Mouse (Mus musculus): ENCODE results near the gene Uri1.

Uri1 gene

DNA sequence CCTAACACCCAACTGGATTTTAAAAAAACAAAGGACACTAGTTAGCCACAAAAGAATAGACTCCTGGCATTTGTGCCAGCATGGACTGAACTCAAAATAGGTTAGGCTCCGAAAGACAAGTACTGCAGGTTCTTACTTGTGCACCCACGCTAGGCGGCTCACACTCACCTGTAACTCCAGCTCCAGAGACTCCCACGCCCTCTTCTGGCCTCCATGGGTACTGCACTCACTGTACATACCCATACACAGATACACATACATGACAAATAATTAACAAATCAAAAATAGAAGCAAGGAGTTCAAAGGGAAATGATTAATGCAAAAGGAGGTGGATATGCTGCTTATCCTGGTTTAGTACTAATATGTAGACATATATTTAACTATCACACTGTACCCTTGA, 100.4 kb downstream of the Uri1 start:
- DNase-seq (ENCODE audit: extremely low spot score, low read depth, low spot score): no peak

DNA sequence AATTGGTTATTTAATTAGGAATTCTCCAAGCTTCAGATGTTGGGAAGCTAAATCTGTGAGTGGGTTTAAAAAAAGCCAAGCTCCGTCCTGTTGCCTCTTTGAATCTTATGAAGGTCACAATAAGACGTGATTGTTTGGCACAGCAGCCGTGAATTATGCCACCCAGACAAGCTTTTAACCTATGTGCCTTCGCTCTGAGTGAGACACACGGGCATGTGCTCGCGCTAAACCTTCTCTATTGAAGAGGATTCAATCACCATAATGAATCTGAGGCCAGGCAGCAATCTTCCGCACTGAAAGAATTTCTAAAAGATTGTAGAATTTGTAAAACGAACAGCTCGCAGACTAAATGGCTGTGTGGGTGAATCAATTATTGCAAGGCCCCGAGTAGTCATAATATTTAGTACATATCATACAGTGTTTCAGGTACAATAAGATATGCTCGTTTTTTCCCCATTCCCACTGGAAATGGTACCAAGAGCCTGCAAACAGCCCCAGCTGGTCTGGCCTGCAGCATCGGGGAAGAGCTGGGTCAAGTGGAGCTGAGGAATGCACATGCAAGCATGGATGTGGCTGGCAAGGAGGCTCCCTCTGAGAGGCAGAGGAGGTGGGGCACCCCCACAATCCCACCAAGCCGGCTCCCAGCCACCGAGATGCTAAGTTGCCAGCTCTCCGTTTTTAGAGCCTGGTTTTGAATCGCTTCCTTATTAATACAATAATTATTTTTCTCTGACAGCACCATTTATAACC, 101.5 kb downstream of the Uri1 start:
- DNase-seq (ENCODE audit: extremely low spot score, low read depth, low spot score): no peak

- DNase-seq (ENCODE audit: extremely low spot score, low read depth, low spot score): no peak
Observed at GRCm38 (mm10) chr7:37918926-37919325, 104.4 kb downstream of the Uri1 start.

DNA sequence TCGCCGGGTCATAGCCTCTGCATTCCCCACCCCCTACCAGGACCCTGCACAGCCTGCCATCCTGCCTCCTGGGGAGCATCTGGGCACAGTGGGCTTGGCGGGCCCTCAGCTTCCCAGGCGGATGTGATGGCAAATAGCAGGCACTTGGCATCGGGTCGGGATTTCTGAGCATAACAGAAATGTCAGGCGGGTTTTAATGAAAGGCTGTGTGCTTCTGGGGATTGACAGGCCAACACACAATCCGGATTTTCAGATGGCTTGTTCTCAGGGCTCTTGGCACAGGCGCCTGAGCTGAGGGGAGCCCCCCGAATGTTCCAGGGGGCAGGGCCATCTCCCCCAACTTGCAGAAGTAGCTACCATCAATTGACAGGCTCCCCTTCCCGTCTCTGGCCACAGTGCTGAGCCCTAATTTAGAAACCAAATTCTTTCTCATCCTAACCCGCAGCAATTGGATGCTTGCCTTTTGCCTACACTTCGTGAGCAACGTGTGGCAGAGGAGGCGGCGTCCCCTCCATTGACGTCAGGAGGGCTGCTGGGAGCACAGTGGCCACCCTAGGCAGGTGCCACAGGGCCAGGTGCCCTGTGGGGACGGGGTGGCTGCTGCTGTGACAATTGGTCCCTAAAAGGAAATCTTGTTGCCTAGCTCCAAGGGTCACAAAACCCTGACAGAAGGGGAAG, 106.5 kb downstream of the Uri1 start:
- DNase-seq (ENCODE audit: extremely low spot score, low read depth, low spot score): no peak

DNA sequence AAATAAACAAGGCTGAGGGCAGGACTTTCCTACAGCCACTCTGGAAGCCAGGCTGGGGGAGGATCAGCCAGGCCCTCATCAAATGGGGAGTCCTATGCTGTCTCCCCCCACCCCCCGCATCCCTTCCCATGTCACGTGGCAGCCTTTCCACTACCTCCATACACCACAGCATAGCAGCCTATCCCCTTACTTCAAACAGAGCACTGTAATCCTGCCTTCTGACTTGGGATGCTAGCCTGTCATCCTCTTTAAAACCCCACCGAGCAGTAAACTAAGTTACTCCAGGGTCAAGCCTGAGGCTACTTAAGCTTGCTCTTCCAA, 111.6 kb downstream of the Uri1 start:
- DNase-seq (ENCODE audit: extremely low spot score, low read depth, low spot score): no peak

DNA sequence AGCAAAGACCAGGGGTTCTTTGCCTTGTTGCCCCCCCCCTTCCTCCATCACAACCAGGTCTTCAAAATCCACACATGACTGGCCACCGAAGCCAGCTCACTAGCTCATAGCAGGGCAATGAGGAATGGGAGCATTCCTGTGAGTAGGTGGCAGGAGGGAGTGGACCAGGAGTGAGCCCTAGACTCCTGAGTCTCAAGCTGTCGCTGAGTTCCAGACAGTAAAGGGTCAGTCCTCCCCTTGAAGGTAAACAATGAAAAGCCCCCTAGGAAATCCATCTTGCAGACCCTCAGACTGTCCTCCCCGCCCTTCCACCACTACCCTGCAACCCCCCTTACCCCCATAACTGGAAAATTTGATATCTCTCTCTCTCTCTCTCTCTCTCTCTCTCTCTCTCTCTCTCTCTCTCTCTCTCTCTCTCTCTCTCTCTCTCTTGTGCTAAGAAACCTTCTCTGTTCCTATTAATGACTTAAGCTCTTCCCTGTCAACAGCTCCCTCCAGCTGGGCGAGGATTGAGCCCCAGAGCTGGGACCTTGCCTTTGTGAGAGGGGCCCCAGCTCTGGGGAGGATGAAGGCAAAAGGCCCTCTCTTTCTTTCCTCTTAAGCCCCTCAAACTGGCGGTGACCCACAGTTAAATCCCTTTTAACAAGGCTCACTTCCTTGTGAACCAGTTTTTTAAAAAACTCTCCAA, 112.1 kb downstream of the Uri1 start:
- DNase-seq (ENCODE audit: extremely low spot score, low read depth, low spot score): no peak

DNA sequence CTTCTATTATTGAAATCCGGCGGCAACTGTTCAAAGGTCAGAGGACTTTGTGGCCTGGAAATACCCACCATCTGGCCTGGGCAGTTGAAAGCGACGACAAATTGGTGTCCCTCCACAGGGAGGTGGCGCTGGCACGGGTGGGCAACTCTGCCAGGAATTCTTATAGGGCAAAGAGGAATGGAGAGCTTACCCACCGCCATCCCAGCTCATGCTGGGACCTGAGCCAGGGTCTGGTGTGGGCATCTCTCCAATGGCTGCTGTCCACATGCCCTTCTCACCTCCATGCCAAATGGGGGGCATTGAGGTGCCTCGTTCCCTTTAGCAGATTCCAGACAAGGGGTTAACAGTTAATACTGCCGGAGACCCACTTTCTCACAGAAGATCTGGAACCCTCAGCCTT, 113.2 kb downstream of the Uri1 start:
- no peak for DNase-seq (ENCODE audit: extremely low spot score, low read depth, low spot score)

Data from hindlimb bud, embryonic 11.5 days (tissue).